Mouse (Mus musculus) cerebellum, adult 2 months (tissue): ENCODE results near the gene Tnrc6b.

Experiments used
- CTCF ChIP-seq: fragments of 200-500 bp; IDR thresholded peaks from 2 replicates; pipeline ENCODE4 v1.5.1; 2011; ENCODE audit warnings: low read depth, mild to moderate bottlenecking, control low read depth, low read length, moderate library complexity, borderline replicate concordance; ENCODE audit not compliant: insufficient read depth
- POLR2A ChIP-seq: fragments of 200-500 bp; IDR thresholded peaks from 2 replicates; pipeline ENCODE4 v1.6.1; 2011; ENCODE audit warnings: low read length, control low read depth, borderline replicate concordance; ENCODE audit not compliant: insufficient read depth

GRCm38 (mm10) chr15:80754103-80754502 lies 43.0 kb downstream of the Tnrc6b start:
- TF ChIP-seq CTCF (no peak), POLR2A (no peak)
